Mouse (Mus musculus) layer of hippocampus, postnatal 25 days (tissue): ENCODE measurements at regions not wholly inside any gene's neighbourhood (a gene's known extent, or its start where the extent isn't known, plus 50 kb on each side); places are given as distances from the start of the nearest gene placed in this dataset.

Experiments used
- DNase-seq, 2 experiments: peaks; one replicate each; pipeline ENCODE4 v3.0.0; 2022; ENCODE audit warnings: mixed read lengths in 2 of 2, low spot score in 1 of 2; ENCODE audit errors: extremely low spot score in 1 of 2

DNA sequence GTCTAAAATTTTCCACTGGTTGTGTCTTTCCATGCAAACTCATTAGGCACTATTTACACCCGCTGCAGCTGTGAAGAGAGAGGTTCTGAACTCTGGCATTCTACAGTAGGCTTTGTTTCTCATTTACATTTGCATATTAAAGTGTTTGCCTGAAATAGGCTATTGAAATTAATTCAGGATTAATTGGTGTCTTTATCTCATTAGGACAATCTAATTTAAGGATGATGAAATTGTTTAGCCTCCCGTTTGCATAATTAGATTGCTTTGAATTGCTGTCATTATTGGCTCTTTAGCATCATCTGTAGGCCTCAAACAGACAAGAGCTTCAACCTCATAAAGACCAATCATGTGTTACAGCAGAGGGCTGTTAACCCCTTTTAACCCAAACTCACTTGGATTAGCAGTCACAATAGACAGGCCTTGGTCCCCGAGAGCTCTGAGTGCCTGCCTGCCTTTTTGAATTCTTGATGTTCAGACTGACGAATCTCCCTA, 476.7 kb upstream of the Pbx1 start:
- DNase-seq = no peak

DNA sequence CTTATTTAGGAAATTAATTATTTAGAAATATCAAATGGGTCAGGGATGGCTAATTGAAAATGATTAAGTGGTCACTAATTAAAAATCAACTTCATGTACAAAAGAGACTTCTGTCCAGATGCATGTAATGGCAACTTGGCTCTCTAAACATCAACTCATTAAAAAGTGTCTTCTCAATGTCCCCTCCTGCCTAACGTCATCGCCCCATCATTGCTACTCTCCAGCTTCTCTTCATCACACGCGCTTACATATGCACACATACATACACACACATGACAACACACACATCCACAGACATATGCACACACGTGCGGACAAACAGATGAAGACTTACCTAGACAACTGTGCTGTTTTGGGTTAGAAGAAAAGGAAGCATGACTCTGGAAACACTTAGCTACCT, 476.1 kb upstream of the Pbx1 start:
- no peak for DNase-seq

DNA sequence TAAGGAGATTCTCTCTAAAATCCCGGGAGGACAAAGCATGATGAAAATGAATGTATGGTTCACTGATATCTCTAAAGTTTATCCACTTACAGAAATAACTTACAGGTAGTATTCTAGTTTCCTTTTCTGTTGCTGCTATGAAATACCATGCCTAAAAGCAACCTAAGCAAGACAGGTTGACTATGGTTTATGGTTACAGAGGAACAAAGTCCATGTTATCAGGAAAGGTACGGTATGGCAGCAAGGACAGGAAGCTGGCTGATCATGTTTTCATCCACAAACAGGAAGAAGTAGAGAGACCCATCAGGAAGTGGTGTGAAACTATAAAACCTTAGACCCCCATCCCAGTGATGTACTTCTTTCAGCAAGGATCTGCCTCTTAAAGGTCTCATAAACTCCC, 466.4 kb upstream of the Pbx1 start:
- no peak for DNase-seq

DNA sequence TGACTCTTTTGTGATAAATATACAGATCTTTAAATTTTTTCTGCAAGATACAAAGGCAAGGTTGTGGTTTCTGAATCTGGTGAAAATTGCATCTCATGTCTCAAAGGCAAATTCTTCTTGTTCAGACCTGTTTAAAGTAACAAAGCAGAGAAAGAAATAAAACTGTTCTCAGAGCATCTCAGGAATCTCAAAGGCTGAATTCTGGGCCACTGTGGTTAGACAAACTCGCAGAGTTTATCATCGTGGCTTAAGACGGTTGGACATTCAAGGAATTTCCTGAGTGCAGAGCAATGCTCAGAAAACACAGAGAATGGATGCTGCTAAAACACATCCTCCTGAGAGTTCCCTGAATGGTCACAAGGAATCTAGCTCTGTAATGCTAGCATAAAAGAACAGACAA, 429.5 kb upstream of the Pbx1 start:
- DNase-seq = no peak

DNA sequence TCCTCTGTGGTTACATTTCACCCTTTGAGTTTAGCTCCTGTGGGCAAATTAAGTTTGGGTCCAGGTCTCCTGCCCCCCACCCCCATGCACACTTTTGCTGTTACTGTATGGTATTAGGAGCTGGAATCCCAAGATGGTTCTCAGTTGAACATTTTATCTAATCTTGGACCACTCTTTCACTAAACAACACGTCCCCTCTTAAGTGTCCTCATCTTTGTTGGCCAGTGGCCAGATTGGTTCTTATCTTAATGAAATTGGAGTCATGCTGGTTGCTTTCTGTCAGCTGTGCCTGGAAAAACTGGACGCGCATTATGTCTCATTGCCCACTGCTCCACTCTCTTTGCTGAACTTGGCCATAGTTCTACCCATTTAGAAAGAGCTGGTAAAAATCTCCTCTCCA, 391.1 kb upstream of the Pbx1 start:
- DNase-seq = no peak

- no peak for DNase-seq
Measured at GRCm38 (mm10) chr1:168818381-168818780, 386.3 kb upstream of the Pbx1 start.

- no peak for DNase-seq
Measured at GRCm38 (mm10) chr1:168807084-168807483, 375.0 kb upstream of the Pbx1 start.

DNA sequence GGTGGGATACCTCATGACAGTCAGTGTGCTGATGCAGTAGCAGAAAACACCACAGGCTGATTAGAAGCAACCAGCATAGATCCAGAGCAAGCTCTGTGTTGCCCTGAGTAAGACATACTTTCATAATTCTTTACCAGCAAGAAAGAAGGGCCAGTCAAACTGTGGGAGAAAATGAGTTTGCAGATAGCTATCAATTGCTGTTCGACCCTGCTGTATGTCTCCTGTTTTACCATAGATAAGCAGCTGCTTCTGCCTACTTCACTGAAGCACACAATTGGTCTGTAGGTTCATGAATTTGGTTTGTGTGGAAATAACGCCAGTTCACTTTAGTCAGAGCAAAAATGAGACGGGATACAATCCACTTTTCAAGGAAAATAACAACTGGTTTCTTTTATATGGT, 373.4 kb upstream of the Pbx1 start:
- no peak for DNase-seq

DNA sequence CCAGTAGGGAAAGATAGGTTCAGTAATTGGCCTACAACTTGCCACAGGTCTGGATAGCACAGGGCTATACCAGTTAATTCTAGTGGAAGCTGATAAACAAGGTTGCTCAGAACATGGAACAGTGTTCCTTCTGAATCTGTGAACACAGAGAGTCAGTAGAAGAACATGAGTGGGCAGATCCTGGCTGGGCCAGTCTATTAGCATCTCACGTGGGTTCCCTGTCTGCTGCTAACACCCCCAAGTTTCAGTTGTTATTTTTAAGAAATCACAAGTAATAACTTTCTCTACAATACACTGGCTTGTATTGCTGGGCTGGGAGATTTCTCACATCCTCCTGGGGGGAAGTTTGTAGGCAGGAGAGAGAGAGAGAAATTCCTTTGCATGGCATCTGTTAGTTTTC, 369.0 kb upstream of the Pbx1 start:
- DNase-seq = no peak

GRCm38 (mm10) chr1:168786731-168787130, 354.7 kb upstream of the Pbx1 start:
- no peak for DNase-seq

DNA sequence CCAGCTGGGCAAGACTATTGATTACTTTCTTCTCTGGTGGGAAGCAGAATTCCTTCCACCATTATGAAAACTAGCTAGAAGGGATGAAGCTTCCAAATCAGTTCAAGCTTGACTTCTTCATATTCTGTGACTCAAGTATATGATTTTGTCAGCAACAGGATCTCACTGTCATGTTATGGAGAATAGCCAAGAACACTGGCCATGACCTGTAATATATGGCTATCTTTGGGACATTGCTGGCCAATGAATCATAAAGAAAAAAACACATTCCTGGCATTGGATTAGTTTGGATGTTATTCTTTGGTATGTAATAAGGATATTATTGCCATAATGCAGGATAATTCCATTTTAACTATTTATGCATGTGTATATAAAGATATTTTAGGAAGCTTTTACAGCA, 351.8 kb upstream of the Pbx1 start:
- no peak for DNase-seq

DNA sequence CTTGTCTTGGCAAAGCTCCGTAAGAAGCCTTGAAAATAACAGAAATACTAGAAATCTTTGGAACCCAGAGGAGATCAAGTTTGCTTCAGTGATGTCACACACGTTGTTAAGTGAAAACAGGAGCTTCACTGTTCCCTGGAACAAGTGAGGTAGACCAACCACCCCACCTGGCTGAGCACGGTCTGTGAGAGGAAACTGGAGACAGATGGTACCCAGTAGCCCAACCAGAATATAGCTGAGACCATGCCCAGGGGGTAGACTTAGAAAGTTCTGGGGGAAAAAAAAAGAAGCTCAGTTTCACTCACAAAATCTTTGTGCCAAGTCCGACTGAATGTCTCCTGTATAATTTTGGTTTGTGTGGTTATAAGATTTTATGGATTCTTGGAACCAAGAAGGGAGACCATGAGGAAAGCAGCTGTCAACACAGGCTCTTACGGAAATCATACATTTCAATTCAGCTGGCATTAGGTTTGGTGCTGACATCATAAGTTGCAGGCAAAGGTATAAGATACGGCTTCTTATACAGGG, 332.4 kb upstream of the Pbx1 start:
- DNase-seq = no peak

DNA sequence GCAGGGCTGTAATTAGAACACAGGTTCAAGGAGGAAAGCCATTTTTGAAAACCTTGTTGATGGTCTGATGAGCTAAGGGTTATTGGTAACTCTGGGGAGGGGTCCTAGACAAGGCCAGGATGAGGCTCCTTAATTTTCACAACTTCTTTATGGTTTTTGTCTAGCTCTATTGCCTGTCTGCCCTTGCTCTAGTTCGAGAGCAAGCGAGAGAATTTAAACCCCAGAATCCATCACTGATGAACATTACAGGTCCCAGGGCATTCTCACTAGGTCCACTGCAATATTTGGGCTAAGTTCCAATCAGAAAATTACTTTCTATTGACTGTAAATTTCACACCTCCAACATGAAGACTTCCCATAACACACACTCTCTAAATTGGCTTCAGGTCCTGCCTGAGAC, 329.0 kb upstream of the Pbx1 start:
- no peak for DNase-seq

DNA sequence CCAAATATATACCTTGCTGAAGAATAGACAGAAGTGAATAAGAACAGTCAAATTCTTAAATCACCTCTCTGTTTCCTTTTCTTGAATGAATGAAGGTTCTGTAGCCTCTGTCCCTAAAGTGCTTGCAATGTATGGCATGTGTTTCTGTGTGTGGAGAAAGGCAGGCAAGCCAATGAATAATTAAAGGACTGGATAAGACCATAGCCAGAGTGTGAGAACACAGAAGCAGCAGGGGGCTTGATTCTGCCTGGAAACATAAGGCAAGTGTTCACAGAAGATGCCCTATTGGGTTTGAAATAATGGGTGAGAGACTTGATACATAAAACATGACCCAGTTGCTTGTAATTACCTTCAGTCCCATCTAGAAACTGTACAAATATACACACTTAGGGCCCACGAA, 328.2 kb upstream of the Pbx1 start:
- DNase-seq = no peak

DNA sequence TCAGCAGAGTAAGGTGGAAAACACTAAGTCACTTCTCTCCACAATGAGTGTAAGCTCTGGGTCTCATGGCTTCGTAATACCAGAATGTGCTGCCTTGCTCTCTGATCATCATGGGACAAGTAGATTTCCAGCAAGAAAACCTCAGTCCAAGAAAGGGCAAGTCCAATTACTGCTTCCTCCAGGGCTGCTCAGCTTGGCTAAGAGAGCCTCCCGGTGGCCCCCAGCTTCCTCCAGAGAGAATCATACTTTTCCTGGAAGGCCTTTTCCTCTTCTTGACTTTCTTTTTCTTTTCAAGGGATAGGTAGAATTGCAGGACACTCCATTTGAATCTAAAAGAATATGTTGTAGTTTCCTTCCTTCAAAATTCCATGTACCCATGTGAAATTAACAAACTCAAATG, 326.8 kb upstream of the Pbx1 start:
- DNase-seq = no peak

- DNase-seq = no peak
Measured at GRCm38 (mm10) chr1:168754196-168754595, 322.1 kb upstream of the Pbx1 start.

DNA sequence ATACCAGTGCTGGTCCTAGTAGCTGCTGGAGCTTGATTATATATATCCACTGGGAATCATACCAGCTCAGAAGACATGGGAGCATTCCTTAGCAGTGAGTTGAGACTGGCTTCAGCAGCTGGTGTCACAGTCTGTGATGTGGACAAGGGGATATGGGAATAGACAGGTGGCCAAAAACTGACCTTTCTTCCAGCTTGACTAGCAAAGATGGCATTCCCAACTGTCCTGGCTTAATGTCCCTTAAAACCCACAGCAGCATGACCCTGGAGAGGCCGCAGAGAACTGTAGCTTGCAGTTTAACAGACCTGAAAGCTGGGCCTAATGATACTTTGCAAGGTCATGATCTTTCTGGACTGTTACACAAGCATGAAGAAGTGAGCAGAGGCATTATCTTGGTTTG, 311.4 kb upstream of the Pbx1 start:
- no peak for DNase-seq

GRCm38 (mm10) chr1:168738005-168738404, 305.9 kb upstream of the Pbx1 start:
- no peak for DNase-seq

GRCm38 (mm10) chr1:168737277-168737863, 305.3 kb upstream of the Pbx1 start:
- DNase-seq = no peak

- no peak for DNase-seq
Measured at GRCm38 (mm10) chr1:168733066-168733465, 301.0 kb upstream of the Pbx1 start.

DNA sequence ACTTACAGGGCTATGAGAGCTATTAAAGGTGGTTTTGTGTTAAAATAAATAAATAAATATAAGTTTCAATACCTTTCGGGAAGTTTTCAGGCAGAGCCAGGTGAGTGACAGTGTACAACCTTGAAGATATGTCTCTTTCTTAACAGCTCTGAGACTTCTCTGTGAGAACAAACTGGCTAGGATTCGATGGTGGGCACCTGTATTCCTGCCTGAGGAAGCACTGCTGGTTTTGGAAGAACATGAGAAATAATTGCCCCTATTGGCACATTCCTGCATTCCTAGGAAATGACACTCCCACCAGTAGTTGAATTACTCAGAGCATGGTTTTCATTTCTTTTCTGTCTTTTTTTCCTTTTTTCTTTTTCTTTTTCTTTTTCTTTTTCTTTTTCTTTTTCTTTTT, 277.8 kb upstream of the Pbx1 start:
- DNase-seq = no peak

GRCm38 (mm10) chr1:168709017-168709681, 277.1 kb upstream of the Pbx1 start:
- no peak for DNase-seq
